Mouse (Mus musculus): Measurements from ENCODE around the gene Fn3krp.

DNA sequence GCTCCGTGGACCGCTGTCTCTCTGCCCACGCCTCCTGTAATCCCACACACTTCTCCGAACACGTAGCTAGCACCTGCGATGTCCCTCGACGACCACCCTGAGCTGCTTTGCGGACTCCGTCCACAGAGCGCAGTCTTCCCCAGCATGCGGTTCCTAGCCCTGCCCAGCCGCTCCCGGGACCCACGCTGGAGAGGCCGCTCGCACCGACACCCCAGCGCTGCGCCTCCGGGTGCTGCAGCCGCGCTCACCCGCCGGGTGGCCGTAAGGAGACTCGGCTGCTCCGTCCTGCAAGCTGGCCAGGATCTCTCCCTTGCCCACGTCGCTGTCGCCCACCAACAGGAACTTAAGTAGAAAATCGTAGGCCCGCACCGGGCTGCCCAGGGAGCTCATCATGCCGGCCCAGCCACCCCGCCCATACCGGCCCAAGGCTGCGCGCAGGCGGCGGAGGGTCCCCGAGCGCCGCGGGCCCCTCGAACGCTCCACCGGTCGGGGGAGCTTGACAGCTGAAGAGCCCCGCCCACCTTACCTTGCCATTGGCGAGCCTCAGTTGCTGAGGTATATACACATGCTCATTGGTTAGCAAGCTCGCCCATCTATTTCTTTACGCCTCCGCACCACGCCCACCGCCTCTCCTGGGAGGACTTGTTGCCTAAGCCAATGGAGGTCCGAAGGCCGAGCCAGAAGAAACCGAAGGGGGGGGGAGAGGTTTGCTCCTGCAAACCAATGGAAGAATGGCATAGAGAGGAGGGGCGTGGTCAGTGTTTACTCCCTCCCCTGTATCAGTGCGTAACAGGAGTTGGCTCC lies 33.2 kb upstream of the Fn3krp start, which contains the start of gene Rab40b:
- TF ChIP-seq CTCF (IDR thresholded peaks at IDR 0.05; ENCODE audit: low read depth) (no peak), EP300 (IDR thresholded peaks at IDR 0.05; ENCODE audit: low read depth) (no peak)

All from heart, postnatal 0 days (tissue).